Mouse (Mus musculus) 416B (cell line): ENCODE measurements around the gene Mthfsd.
A peak's percentile ranks its signal among the peaks of the same experiment; 100 is the strongest.

Experiments used
- DNase-seq: peaks from one replicate; pipeline ENCODE4 v3.0.0; 2011; ENCODE audit warnings: low read depth

Gene Mthfsd

GRCm38 (mm10) chr8:121073174-121074107 is 34.8 kb downstream of the Mthfsd start:
- DNase-seq: no peak

DNA sequence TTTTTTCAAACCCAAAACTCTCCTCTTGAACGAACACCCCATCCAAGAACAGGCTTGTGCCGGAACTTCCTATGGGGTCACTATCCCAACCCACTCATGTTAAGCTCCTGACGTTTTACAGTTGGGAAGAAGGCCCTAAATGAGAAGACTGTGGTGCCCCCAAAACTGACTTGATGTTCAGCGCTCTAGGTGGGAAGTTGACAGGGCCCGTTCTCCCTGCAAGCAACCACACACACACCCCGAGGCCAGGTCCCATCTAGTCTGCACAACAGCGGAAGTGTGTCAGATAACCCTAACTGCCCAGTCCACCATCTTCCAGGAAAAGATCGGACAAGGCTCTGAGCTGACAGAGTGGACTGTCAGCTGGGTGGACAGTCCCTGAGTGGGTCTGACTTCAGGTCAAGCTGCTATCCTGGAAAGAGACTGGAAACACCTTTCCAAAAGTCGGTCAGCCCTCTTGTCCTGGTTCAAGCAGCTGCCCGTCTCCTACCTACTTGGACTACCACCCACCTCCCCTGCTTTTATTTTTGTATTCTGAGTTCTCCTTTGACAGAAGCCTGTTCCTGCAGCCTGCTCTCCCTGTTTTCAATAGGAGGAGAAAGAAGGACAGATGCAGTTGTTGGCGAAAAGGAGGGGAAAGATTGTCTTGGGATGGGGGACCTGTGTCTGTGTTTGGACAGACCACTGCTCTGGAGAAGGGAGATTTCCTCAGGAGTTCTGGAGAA is 35.6 kb downstream of the Mthfsd start:
- DNase-seq: no peak

- no peak for DNase-seq
Measured at GRCm38 (mm10) chr8:121071454-121071853, 36.7 kb downstream of the Mthfsd start.

DNA sequence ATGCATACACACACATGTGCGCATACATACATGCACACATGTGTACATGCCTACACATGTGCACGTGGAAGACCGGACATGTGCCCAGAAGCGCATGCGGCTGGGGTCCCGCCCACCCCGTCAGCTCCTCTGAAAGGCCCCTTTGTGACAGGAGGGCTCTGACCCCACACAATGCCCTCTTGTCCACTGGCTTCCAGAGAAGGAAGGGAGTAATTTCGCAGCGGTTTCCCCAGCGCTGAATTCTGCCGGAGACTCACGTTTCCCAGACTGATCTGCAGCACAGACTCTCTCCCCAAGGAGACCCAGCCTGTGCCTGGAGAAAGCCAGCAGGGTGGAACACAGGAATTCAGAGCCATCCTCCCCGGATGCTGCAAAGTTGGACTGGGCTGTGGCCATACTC is 44.5 kb downstream of the Mthfsd start:
- no peak for DNase-seq

DNA sequence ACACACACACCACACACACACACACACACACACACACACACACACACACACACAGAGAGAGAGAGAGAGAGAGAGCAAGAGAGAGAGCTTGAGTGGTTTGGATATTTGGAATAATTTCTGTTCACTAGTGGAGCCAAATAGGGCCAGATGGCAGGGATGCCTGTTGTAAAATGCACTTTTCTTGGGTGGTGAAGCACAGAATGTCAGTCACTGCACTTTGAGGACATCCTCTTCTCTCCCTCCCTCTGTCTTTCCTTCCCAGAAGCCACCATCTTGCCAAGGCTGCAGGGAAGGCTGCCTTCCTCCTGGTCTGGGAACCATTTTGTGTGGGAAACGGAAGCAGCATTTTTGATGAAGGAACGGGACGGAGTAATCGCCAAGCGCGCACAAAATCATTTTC is 45.7 kb downstream of the Mthfsd start:
- no peak for DNase-seq

DNA sequence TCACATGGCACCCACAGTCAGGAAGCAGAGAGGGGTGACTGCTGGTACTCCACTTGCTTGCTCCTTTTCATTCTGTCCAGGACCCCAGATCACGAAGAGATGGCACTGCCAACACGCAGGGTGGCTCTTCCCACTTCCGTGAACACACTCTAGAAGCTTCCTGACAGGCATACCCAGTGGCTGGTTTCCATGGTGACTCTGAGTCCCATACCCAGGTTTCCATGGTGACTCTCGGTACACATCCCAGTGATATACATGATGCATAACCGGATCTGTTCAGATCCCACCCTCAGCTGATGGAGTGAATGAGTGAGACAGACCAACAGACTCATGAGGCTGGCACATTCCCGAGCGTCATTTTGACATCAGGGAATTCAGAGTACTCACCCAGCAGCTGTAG is 49.1 kb downstream of the Mthfsd start:
- no peak for DNase-seq

- DNase-seq: no peak
Measured at GRCm38 (mm10) chr8:121058081-121058480, 50.1 kb downstream of the Mthfsd start.

DNA sequence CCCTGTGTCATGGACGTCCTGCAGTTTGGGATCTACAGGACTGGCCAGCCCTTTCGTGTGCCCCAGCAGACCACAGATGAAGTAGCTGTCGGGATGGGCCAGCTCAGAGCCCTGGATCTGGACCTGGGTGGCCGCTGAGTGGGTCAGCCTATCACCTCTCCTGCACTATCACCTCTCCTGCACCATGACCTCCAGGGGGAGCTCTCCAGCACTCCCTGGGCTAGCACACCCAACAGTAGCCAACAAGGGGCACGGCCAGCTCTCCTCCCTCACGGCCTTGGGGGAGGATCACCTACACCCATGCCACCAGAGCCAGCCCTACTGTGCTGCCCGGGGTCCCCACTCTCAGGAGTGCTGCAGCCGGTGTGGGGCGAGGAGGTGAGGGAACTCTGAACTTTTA is 60.8 kb downstream of the Mthfsd start:
- DNase-seq: peak; percentile 22

GRCm38 (mm10) chr8:121043719-121044440 is 64.3 kb downstream of the Mthfsd start:
- no peak for DNase-seq
